Mouse (Mus musculus): Measurements from ENCODE around the gene Cnga1. TPM values are rescaled to one million over a fixed set of nuclear protein-coding genes. Genes with fewer than 3 reads are reported as not detected.

Gene Cnga1
- total RNA-seq, 4 experiments from 2014 or later, result not detected

Other genes starting within 250 kb of the Cnga1 start
- gene Corin, start 139.8 kb downstream of the Cnga1 start, total RNA-seq (2022), result 100 to 1,000 TPM; 126 to 177 (median 144) TPM
- 1 to 10 TPM; 3.2 to 6.6 (median 4.4) TPM for gene Nfxl1, start 84.6 kb downstream of the Cnga1 start, total RNA-seq (2022)
- not detected for gene Zar1, start 63.0 kb downstream of the Cnga1 start, total RNA-seq (2022)
- gene Gm5868, start 56.7 kb downstream of the Cnga1 start, total RNA-seq (2022), result not detected
- not detected for gene Nipal1, start 3.5 kb upstream of the Cnga1 start, total RNA-seq (2022)
- under 1 TPM in 2 of 4 experiments, not detected in 2; 0.06 to 0.08 TPM for gene Txk, start 108.5 kb upstream of the Cnga1 start, total RNA-seq (2022)
- 10 to 100 TPM; 13.2 to 14.5 (median 13.5) TPM for gene Tec, start 224.2 kb upstream of the Cnga1 start, total RNA-seq (2022)